Comparison of ENCODE assay signal across 10 mouse cellular contexts in genomic region chr6:30325932-30326501, GRCm38 (mm10). TPM values are rescaled to one million over a fixed set of nuclear protein-coding genes. Genes with fewer than 3 reads are reported as not detected.
A peak's percentile ranks its signal among the peaks of the same experiment; 100 is the strongest.
DNase-seq lines count a peak whose midpoint lies in the region; ATAC-seq lines count a peak whose summit lies in the region.
"Had no signal": no experiment of that assay in that cellular context is flagged by ENCODE, and none has a peak within 500 bp of the region (broad histone marks: within the 10 kb centered on the region; RNA-seq: fewer than 3 reads in every experiment).

No protein-coding gene starts in this region.

- peak overlapping the region; percentile 26; the same call in 1 of the 2 replicates for H3K27ac ChIP-seq in heart, embryonic 15.5 days
- H3K27ac ChIP-seq in liver, embryonic 11.5 days (ENCODE audit: low read depth, low read length), result peak overlapping the region; percentile 11; the same call in 1 of the 2 replicates
- H3K27ac ChIP-seq: midbrain, embryonic 12.5 days had no signal

- H3K36me3 ChIP-seq in heart, embryonic 15.5 days, result no peaks in the 10 kb centered on the region
- no peaks in the 10 kb centered on the region for H3K36me3 ChIP-seq in liver, embryonic 11.5 days (ENCODE audit: control insufficient read depth, insufficient read depth, low read length)
- H3K36me3 ChIP-seq: midbrain, embryonic 12.5 days had no signal

- DNase-seq in heart, postnatal 4 days, result no peak
- DNase-seq in spleen, postnatal 36 days (ENCODE audit: low spot score in 2 of 2), result peak; percentile 39 to 49
- DNase-seq in spleen, adult 18-20 months, result no peak
- no peak for DNase-seq in liver, embryonic 11.5 days (ENCODE audit: low spot score)
- peak; percentile 33 for DNase-seq in thymus, postnatal 25 days
- no peak for DNase-seq in testis, postnatal 14 days (ENCODE audit: low spot score)
- DNase-seq in layer of hippocampus, postnatal 10 days (ENCODE audit: low spot score in 2 of 2), result no peak
- DNase-seq: cerebellum, adult 9-10 months had no signal

- ATAC-seq in heart, embryonic 15.5 days (replicated peaks; ENCODE audit: insufficient number of reproducible peaks, insufficient read depth, low FRiP score, low read depth), result no peak
- no peak for ATAC-seq in liver, embryonic 11.5 days (replicated peaks; ENCODE audit: low FRiP score)

- peaks cover 7% of the 10 kb centered on the region for H3K4me1 ChIP-seq in heart, embryonic 15.5 days (replicated peaks)
- H3K4me1 ChIP-seq in liver, embryonic 11.5 days (replicated peaks; ENCODE audit: control insufficient read depth, insufficient read depth, low read length), result peaks cover 2% of the 10 kb centered on the region; the same call in 1 of the 2 replicates
- H3K4me1 ChIP-seq: midbrain, embryonic 12.5 days had no signal

- H3K9ac ChIP-seq in heart, embryonic 15.5 days, result no peak overlapping the region
- H3K9ac ChIP-seq in liver, embryonic 11.5 days (ENCODE audit: low read depth, low read length), result no peak overlapping the region
- H3K9ac ChIP-seq: midbrain, embryonic 12.5 days had no signal

- H3K27me3 ChIP-seq in heart, embryonic 15.5 days, result no peaks in the 10 kb centered on the region
- no peaks in the 10 kb centered on the region for H3K27me3 ChIP-seq in liver, embryonic 11.5 days (replicated peaks; ENCODE audit: control insufficient read depth, insufficient read depth, low read length)
- H3K27me3 ChIP-seq: midbrain, embryonic 12.5 days had no signal

- H3K4me3 ChIP-seq in heart, embryonic 15.5 days, result no peak overlapping the region
- no peak overlapping the region for H3K4me3 ChIP-seq in liver, embryonic 11.5 days (ENCODE audit: low read depth, low read length)
- H3K4me3 ChIP-seq: midbrain, embryonic 12.5 days had no signal

- 57% methylated on average over 3 of the region's 4 CpGs for WGBS in heart, embryonic 15.5 days
- WGBS in liver, embryonic 11.5 days, result 43% methylated on average over 4 of the region's 4 CpGs

- no peak overlapping the region for H3K4me2 ChIP-seq in heart, embryonic 15.5 days
- H3K4me2 ChIP-seq in liver, embryonic 11.5 days, result peak overlapping the region; percentile 13; the same call in 1 of the 2 replicates
- H3K4me2 ChIP-seq: midbrain, embryonic 12.5 days had no signal

- no peaks in the 10 kb centered on the region for H3K9me3 ChIP-seq in heart, embryonic 15.5 days (replicated peaks)
- no peaks in the 10 kb centered on the region for H3K9me3 ChIP-seq in liver, embryonic 11.5 days (ENCODE audit: control insufficient read depth, low read length)
- H3K9me3 ChIP-seq: midbrain, embryonic 12.5 days had no signal

RNA-seq across cellular contexts. Expression of gene Ube2h, which starts 21.7 kb away (rescaled TPM):
- polyA plus RNA-seq in heart, embryonic 15.5 days (2015; fragmentation: Nextera tagmentation; extraction: Ambion mirVana), result 40.9 and 46.3 TPM in 2 replicates
- 10 to 100 TPM; 77.0 to 77.5 TPM for total RNA-seq in heart, postnatal 4 days (2021)
- 21.6 and 22.5 TPM in 2 replicates for polyA plus RNA-seq in liver, embryonic 11.5 days (2014; fragmentation: Nextera tagmentation; extraction: Ambion mirVana)
- total RNA-seq in layer of hippocampus, postnatal 10 days (2021), result 10 to 100 TPM; 94.0 to 96.5 TPM

Comparison
In these comparisons a context has a peak if more than half of its experiments do, and no peak if none do; other contexts are left out.
1. DNase-seq: peak in spleen, postnatal 36 days (2 of 2) and thymus, postnatal 25 days (single experiment); none in heart, postnatal 4 days (single experiment), spleen, adult 18-20 months (0 of 2), liver, embryonic 11.5 days (single experiment), testis, postnatal 14 days (single experiment) and layer of hippocampus, postnatal 10 days (0 of 2).